Mouse (Mus musculus): ENCODE data around the gene Pole2.

The Pole2 gene

DNA sequence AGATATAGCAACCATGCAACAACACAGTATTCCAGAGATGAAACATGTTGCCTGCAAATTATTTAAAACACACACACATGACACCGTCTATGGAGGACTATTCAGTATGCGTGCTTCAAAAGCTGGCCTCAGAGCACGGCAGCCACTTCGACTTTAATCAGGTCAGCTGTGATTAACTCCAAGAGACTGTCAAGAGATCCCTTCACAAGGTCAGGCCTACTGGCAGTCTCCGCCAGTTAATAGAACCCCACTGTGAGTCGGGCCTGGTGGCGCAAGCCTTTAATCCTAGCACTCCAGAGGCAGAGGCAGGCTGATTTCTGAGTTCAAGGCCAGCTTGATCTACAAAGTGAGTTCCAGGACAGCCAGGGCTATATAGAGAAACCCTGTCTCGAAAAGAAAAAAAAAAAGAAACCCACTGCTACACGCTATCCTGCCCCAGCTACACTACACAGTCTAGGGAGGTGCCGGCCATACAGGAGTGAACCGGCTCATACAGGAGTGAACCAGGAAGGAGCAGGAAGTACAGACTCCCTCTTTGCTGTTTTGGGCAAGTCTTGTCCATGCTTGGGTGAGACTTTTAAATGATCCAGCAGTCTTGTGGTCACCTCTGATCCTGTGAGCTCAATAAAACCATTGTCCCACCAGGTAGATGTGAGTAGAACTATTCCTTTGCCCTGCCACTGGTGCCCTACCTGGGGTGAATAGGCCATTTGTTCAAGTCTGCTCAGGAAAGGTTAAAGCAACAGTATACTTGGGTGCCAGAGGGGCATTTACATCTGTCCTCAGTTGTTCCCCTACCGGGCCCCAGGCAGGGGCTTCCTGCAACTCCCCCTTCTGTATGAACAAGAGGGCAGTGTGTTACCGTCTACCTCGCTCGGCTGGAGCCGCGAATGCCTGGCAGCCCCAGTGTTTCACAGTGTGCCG is 17.7 kb downstream of the Pole2 start:
- DNase-seq (ENCODE audit: low read depth): no peak

DNA sequence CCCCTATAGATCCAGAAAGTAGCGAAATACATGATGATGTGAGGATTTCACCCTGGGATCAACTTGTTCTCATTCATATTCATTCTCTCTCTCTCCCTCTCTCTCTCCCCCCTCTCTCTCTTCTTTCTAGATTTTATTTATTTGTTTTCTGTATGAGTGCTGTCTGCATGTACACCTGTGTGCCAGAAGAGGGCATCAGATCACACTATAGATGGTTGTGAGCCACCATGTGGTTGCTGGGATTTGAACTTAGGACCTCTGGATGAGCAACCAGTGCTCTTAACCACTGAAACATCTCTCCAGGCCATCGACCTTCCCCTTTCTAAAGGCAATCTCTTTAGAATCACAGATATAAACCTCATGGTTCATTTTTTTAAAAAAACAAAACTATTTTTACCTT is 19.5 kb downstream of the Pole2 start:
- DNase-seq (ENCODE audit: low read depth): no peak

DNA sequence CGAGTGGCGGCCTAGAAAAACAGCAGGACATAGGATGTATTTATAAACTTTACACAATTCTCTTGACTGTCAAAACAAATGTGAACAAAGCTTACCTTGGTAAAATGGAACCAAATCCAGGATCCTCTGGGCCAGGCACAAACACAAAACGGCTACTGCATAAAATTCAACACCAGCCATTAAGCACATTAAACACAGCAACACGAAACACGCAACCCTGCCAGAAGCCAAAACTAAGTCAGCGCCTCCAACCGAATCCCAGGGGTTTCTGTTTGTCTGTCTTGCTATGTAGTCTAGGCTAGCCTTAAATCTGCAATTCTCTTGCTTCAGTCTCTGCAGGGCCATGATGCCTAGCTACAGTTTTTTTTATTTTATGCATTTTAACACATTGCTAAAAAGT is 20.1 kb downstream of the Pole2 start:
- no peak for DNase-seq (ENCODE audit: low read depth)

DNA sequence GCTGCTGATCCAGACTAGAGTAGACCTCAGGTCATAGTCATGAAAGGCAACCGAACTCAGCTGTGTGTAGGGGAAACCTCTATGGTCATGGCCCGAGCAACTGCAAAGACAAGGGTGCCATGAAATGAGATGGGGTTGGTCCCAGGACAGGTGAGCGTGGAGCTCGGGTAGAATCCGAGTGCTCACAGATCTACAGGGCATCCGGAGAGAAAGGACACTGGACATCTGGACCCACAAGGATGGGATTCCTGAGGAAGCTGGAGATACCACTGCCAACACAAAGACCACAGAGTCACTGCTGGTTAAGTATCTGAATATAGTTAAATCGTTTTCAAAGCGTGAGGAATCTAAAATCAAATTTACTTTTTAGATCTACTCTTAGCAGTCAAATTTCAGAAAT is 20.6 kb downstream of the Pole2 start:
- no peak for DNase-seq (ENCODE audit: low read depth)

DNA sequence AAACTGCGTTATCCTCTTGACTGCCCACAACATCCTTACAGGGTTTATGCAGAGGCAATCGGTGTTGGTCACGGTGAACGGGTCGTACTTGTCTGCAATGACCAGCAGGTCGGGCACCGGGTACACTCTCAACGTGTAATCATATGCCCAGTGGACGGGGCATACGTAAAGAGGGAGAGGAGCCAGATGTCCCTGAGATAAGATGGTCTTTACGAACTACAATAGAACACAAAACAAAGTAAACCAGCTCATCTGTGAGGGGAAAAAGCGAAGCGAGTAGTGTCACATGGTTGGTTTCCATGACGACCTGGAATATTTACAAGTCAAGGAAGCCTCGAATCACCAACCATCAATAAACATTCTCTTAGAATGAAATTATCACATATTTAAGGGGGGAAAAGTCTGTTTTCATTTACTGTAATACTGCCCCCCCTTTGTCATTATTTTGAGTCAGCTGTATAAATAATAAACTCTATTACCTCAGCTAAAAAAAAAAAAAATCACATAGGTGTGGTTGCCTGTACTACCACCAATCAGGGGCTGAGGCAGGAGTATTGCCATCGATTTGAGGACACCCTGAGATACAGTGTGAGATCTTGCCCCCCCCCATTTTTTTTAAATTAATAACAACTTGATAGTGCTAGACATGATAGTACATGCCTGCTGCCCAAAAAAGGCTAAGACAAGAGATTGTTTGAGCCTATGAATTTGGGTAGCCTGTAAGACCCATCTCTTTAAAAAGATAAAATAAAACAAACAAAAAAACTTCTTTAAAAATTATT is 23.8 kb downstream of the Pole2 start, which contains the start of gene Gm49384:
Gene Gm49384 (minus strand): TSS at position 216 of the 782 bp plus-strand sequence.
- no peak for DNase-seq (ENCODE audit: low read depth)

DNA sequence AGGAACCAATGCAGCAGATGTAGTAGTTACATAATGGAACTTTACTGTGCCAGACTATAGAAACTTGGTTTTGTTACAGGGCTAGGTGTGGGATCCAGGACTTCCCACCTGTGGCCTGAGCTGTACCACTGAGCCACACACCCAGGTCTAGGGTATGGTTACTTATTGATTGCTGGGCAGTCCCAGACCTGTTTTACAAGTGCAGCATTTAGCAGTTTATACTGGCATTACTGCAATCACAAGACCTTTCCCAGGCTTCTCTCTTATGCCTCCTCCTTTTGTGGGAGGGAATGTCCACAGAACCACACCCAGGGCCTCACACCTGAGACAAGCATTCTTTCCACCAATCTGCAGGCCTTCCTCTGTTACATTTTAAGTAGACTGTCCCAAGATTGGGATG is 29.0 kb downstream of the Pole2 start:
- no peak for DNase-seq (ENCODE audit: low read depth)

DNA sequence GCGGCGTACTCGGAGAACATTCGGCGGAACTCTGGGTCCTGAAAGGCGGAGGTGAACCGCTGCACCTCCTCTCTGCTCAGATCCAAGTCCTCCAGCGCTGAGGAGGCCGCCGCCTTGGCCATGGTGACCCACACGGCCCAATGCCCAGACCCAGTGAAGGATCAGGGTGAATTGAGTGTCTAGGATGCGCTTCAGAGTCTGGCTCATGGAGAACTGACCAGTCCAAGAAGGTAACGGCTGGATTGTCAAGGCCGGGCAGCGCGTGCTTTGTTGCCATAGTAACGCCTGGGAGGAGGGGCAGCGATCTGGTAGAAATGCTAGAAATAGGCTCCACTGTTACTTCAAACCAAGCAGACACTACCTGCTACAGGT is 29.8 kb downstream of the Pole2 start, which contains the start of gene Dnaaf2:
Gene Dnaaf2 (minus strand): TSS at position 266 of the 372 bp plus-strand sequence.
- no peak for DNase-seq (ENCODE audit: low read depth)

DNA sequence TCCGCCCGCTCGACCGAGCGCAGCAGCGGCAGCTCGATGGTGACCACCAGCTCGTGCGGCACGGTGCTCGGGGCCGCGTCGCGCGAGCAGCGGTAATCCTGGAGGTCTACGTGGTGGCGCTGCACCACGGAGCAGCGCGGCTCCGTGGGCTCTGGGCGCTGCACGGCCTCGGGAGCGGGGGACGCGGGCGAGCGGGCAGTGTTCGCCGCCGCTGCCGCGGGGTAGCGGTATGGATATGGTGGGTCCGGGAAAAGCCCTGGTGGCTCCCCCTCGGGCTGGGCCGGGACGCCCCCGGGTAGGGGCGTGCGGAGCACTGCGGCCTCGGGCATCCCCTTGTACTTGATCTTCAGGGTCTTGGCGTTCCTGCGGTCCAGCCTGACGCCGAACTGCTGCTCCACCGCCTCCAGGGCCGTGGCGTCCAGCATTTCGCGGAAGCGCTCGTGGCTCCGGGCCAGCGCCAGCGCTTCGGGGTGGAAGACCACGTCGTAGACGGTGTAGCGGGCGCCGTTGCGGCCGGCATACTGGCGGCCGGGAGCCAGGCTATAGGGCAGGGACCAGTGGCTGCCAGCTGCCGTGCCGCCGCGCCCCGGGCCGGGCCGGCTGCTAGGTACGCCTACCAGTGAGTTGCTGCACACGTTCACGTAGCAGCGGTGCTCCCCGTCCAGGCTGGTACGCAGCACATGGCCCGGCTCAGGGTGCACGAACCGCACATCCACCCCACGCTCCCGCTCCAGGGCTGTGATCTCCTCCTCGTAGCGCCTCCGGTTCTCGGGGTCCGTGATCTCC is 30.4 kb downstream of the Pole2 start:
- DNase-seq (ENCODE audit: low read depth): no peak

DNA sequence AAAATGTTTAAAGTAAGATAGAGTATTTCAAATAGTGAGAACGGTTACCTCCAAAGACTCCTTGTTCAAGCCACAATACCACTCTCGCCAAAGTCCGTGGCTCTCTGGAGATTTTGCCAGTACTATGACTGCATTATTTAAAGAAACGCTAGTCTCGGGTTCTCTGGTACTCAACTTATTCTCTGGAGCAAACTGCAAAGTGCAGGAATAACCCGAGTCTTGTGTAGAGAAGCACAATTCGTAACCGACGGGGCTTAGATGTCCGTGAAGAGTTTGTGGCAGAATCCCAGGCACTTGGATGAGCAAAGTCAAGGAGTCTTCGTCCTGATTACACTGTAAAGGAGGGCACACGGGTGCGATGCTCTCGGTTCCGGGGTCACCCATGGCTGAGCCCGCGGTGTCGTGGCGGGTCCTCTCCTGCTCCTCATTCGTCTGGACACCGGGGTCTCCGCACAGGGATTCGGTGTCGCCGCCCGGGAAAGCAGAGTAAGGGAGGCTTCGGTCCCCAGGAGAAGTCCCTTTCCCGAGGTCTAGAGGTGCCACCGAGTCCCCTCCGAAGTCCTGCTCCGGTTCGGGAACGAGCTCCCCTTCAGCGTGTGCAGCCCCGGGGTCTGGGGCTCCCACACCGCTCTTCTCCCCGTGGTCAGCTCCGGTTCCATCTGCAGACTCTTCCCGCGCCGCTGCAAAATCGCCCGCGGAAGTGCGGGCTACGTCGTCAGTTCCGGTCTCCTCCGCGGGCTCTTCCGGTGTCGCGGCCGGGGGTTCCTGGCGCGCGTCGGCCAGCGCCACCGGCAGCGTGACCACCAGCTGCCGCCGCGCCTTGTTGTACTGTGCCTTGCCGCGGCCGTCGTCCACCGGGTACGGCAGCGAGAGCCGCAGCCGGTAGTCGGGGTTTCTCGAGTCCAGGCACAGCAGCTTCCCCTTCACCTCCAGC is 31.3 kb downstream of the Pole2 start, which contains the start of gene Gm49383:
Gene Gm49383 (minus strand): TSS at position 661 of the 934 bp plus-strand sequence.
- DNase-seq (ENCODE audit: low read depth): peak; percentile 64

DNA sequence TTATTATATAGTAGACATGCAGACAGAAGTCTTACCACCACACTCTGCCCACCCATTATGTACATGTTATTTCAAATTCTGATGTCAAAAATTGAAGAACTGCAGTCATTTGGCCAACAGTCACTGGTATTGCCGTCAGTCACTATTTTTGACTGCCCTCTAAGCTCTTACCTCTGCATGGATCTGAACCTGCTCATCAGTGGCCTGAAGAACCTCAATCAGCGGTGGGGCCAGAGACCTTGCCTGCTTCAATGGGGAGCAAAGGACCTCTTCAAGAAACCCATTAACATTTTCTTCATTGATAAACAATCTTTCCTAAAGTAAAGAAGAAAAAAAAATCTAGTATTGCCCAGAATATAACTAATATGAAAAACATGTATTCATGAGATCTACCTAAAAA is 35.4 kb downstream of the Pole2 start:
- DNase-seq (ENCODE audit: low read depth): no peak

DNA sequence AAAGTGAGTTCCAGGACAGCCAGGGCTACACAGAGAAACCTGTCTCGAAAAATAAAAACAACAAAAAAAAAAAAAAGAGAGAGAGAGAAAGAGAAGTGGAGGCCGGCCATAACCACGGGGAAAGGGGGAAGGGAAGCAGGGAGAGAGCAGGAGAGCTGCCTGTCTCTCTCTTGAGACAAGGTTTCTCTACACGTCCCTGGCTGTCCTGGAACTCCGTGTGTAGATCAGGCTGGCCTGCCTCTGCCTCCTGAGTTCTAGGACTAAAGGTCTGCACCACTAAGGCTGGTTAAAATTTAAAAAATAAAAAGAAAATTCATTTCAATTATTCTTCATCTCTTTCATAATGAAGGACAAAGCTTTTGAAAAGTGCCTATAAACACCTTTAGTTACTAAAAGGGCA is 36.6 kb downstream of the Pole2 start:
- no peak for DNase-seq (ENCODE audit: low read depth)

DNA sequence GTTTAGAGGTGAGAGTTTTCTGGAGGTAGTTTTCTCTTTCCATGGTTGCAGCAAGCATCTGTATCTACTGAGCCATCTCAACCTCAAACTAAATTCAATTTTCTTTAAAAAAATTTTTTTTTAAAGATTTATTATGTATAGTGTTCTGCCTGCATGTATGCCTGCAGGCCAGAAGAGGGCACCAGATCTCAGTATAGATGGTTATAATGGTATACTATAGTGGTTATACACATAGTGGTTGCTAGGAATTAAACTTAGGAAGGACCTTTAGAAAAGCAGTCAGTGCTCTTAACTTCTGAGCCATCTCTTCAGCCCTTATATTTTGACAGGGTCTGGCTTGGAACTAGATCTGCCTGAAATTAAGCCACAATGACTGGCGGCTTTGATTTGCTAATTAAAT is 37.5 kb downstream of the Pole2 start:
- DNase-seq (ENCODE audit: low read depth): no peak

DNA sequence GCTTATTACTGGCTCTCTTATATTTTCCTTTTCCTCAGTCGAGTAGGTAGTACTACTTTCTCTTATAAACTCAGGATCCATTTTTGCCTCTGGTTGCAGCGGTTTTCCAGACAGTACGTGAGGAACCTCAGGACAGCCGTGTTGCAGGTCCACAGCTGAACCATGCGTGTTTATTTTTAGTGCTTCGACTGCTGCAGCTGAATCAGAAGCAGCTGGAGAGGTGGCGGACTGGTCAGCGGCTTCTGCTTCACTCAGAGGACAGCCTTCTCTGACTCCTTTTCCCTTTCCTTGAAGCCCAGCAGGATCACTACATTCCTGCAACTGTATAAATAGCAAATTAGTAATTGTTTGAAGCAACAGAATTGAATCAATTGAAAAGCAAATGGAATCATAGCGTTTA is 37.9 kb downstream of the Pole2 start:
- no peak for DNase-seq (ENCODE audit: low read depth)

DNA sequence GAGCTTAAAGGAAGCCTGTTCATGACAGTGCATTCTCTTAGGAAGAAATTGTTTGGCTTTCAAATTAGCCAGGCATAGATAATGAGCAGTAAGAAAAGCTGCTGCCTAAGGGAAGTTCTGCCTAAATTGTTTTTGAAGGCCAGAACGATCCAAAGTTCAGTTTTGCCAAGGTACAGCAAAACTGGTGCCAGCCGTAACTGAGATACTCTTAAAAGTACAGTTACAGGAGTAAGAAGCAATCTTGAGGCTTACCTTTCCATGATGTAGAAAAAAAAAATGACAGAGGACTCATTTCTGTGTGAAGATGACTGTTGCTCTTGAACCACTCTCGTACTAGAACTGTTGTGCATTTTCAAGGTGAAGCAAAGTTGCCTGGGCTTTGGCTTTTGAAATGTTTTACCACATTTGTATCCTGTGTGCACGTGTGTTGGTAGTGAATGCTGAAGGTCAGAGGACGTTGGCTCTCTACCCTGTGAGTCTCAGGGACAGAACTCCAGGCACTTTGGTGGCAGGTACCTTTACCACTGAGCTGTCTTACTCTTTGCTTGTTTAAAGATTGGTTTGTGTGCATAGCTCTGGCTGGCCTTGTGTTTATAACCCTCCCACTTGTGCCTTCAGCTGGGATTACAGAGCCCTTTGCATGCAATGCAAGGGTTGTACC is 41.1 kb downstream of the Pole2 start:
- DNase-seq (ENCODE audit: low read depth): no peak

DNA sequence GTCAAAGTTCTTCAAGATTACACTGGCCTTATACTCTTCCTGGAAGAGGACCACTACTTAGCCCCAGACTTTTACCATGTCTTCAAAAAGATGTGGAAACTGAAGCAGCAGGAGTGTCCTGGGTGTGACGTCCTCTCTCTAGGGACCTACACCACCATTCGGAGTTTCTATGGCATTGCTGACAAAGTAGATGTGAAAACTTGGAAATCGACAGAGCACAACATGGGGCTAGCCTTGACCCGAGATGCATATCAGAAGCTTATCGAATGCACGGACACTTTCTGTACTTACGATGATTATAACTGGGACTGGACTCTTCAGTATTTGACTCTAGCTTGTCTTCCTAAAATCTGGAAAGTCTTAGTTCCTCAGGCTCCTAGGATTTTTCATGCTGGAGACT is 42.6 kb downstream of the Pole2 start:
- no peak for DNase-seq (ENCODE audit: low read depth)

DNA sequence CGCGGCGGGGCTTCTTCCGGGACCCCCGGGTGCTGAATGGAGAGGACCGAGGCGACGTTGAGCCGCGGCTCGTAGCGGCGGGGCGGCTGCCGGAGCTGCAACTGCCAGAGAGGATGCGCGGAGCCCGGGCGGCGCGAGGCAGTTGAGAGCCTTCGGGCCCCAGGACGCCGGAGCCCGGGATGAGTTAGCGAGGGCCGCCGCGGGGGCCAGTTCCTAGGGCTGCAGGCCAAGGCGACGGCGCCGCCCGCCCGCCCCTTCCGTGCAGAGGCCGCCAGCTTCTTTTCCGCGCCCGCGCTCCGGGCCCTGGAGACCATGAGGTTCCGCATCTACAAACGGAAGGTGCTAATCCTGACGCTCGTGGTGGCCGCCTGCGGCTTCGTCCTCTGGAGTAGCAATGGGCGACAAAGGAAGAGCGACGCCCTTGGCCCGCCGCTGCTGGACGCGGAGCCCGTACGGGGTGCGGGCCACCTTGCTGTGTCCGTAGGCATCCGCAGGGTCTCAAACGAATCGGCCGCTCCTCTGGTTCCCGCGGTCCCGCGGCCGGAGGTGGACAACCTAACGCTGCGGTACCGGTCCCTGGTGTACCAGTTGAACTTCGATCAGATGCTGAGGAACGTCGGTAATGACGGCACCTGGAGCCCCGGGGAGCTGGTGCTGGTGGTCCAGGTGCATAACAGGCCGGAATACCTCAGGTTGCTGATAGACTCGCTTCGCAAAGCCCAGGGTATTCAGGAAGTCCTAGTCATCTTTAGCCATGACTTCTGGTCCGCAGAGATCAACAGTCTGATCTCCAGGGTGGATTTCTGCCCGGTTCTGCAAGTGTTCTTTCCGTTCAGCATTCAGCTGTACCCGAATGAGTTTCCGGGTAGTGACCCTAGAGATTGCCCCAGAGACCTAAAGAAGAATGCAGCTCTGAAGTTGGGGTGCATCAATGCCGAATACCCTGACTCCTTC is 43.4 kb downstream of the Pole2 start:
- no peak for DNase-seq (ENCODE audit: low read depth)

DNA sequence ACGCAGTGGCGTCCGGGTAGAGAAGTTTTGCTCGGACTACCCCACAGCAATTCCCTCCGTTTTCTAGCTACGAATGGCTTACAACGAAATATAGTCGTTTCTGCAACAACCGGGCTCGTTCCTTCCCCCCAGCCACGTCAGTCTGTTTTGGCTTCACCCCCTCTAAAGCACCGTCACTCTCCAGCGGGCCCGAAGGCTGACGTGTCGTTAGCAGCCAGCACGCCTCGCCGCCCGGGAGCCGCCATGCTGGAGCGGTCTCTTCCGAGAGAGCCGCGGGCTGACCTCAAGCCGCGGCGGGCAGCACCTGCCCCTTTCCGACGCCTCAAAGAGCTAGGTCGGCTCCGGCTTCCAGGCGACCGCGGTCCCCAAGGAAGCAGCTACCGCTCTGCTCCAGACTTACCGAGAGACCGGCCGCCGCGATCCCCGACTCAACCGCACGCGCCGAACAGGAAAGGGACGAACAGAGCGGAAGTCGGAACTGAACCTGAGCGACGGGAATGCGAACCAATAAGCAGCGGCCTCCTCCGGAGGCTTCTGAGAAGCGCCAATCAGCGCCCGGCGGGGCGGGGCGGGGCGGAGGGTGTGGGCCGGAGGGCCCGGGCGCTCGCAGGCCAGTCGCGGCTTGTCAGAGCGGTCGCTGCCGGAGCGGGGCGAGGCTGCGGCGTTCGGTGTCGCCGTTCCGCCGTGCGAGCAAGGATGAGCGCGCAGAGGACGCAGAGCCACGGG is 44.2 kb downstream of the Pole2 start, which contains the start of the genes Rpl36al and Mgat2:
Gene Rpl36al (minus strand): TSS at position 501 of the 726 bp plus-strand sequence.
Gene Mgat2 (plus strand): TSS at position 575 of the 726 bp plus-strand sequence.
- peak; percentile 94 for DNase-seq (ENCODE audit: low read depth)

DNA sequence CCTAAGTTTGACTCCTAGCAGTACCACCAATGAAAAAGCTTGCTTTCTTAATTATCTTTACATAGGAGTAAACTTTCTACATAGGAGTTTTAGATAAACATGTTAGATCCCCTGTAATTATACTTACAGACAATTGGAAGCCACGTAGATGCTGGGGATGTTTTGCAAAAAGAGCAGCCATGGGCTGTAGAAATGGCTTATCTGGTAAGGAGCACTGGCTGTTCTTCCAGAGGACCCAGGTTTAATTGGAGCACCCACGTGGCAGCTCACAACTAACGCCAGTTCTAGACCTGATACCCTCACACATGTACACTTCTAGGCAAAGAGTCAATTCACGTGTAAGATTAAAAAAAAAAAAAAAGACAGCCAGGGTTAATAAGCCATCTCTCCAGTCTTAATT is 46.2 kb downstream of the Pole2 start:
- DNase-seq (ENCODE audit: low read depth): no peak

Measured in c-Kit-positive CD71-negative TER-119-negative erythroid progenitor cells, embryonic 14.5 days (primary cell).